Mouse (Mus musculus) lung, postnatal 0 days (tissue): ENCODE data around the gene Ptpn14.

Experiments
- CTCF ChIP-seq: IDR thresholded peaks from 2 replicates; pipeline ENCODE4 v1.5.1; 2016; ENCODE audit warnings: antibody characterized with exemption, mild to moderate bottlenecking
- EP300 ChIP-seq: IDR thresholded peaks from 2 replicates; pipeline ENCODE4 v1.6.1; 2016; ENCODE audit warnings: antibody characterized with exemption, mild to moderate bottlenecking, control low read depth

GRCm38 (mm10) chr1:189750233-189750632 is 22.2 kb downstream of the Ptpn14 start:
- TF ChIP-seq CTCF (no peak), EP300 (no peak)
